8 mouse cellular contexts compared by ENCODE assay signal in the genomic region with DNA sequence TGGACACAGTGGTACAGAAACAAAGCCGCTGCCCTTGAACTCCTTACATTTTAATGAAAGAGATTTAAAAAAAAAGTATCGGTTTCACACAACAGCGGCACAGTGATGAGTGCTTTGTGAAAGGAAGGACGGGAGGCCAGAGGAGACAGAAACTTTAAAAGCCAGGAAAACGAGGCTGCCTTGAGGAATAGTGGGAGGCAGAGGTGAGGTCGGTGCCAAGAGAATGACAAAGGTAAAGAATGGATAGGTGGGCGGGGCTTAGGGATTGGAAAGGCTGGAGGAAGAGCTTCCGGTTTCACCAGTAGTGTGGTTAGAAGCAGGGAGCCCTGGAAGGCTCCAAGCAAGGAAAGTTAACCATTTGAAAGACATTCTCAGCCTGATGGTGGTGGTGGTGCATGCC.
DNase-seq lines count a peak whose midpoint lies in the region; ATAC-seq and TF ChIP-seq lines count a peak whose summit lies in the region.
"Had no signal": no experiment of that assay in that cellular context is flagged by ENCODE, and none has a peak within 500 bp of the region (broad histone marks: within the 10 kb centered on the region; RNA-seq: fewer than 3 reads in every experiment).

No protein-coding gene starts in this region.

- 0 out of 2 replicates have a peak, but pooled peaks cover 2% of the 10 kb centered on the region for H3K4me1 ChIP-seq in limb, embryonic 14.5 days (ENCODE audit: control insufficient read depth, insufficient read depth, low read length)
- H3K4me1 ChIP-seq in limb, embryonic 10.5 days = peaks cover 17% of the 10 kb centered on the region
- H3K4me1 ChIP-seq in stomach, embryonic 15.5 days = no peaks in the 10 kb centered on the region; the same call in 1 of the 2 replicates

- H3K4me3 ChIP-seq in limb, embryonic 14.5 days (replicated peaks; ENCODE audit: low read length) = no peak overlapping the region
- no peak overlapping the region for H3K4me3 ChIP-seq in limb, embryonic 10.5 days
- no peak overlapping the region for H3K4me3 ChIP-seq in stomach, embryonic 15.5 days (replicated peaks)
- H3K4me3 ChIP-seq: midbrain, embryonic 10.5 days had no signal

- no peak overlapping the region for H3K27ac ChIP-seq in limb, embryonic 14.5 days (replicated peaks; ENCODE audit: low read depth, low read length)
- no peak overlapping the region for H3K27ac ChIP-seq in limb, embryonic 10.5 days
- H3K27ac ChIP-seq in stomach, embryonic 15.5 days = peak overlapping the region; percentile 27
- H3K27ac ChIP-seq: midbrain, embryonic 10.5 days had no signal

- DNase-seq in limb, embryonic 14.5 days (ENCODE audit: low spot score) = peak; percentile 20
- no peak for DNase-seq in limb, embryonic 10.5 days (ENCODE audit: low spot score)
- peak; percentile 80 for DNase-seq in adrenal gland, postnatal 14 days
- DNase-seq in kidney, postnatal 14 days = peak; percentile 53
- DNase-seq in thymus, postnatal 14 days = no peak
- no peak for DNase-seq in right cerebral cortex, postnatal 25 days

- H3K9me3 ChIP-seq in limb, embryonic 14.5 days (ENCODE audit: control insufficient read depth, low read length) = no peaks in the 10 kb centered on the region
- H3K9me3 ChIP-seq in limb, embryonic 10.5 days (replicated peaks) = no peaks in the 10 kb centered on the region
- H3K9me3 ChIP-seq in stomach, embryonic 15.5 days = no peaks in the 10 kb centered on the region
- H3K9me3 ChIP-seq: midbrain, embryonic 10.5 days had no signal

- no peaks in the 10 kb centered on the region for H3K36me3 ChIP-seq in limb, embryonic 14.5 days (ENCODE audit: control insufficient read depth, insufficient read depth, low read length)
- H3K36me3 ChIP-seq in limb, embryonic 10.5 days = no peaks in the 10 kb centered on the region
- H3K36me3 ChIP-seq in stomach, embryonic 15.5 days = no peaks in the 10 kb centered on the region
- H3K36me3 ChIP-seq: midbrain, embryonic 10.5 days had no signal

- H3K27me3 ChIP-seq in limb, embryonic 14.5 days (ENCODE audit: control insufficient read depth, insufficient read depth, low read length) = no peaks in the 10 kb centered on the region
- no peaks in the 10 kb centered on the region for H3K27me3 ChIP-seq in limb, embryonic 10.5 days (ENCODE audit: low read depth, poor library complexity, severe bottlenecking)
- H3K27me3 ChIP-seq in stomach, embryonic 15.5 days (replicated peaks) = no peaks in the 10 kb centered on the region

- no peak overlapping the region for H3K4me2 ChIP-seq in limb, embryonic 14.5 days (replicated peaks; ENCODE audit: low read depth, low read length, severe bottlenecking)
- H3K4me2 ChIP-seq in stomach, embryonic 15.5 days = peak overlapping the region; percentile 34; the same call in 1 of the 2 replicates

- no peak overlapping the region for H3K9ac ChIP-seq in limb, embryonic 14.5 days (ENCODE audit: low read depth, low read length, severe bottlenecking)
- H3K9ac ChIP-seq in stomach, embryonic 15.5 days = no peak overlapping the region

- ATAC-seq in limb, embryonic 14.5 days (ENCODE audit: low FRiP score, low read depth) = no peak
- no peak for ATAC-seq in stomach, embryonic 15.5 days (ENCODE audit: insufficient read depth, low FRiP score, low read depth)

- no peak for TF ChIP-seq POLR2A in limb, embryonic 14.5 days (IDR thresholded peaks at IDR 0.05; ENCODE audit: borderline replicate concordance, extremely low read depth, insufficient read depth, insufficient read length)

- 33% methylated on average over 8 of the region's 8 CpGs for WGBS in limb, embryonic 14.5 days
- 40% methylated on average over 8 of the region's 8 CpGs for WGBS in limb, embryonic 10.5 days
- WGBS in stomach, embryonic 15.5 days = 17% methylated on average over 8 of the region's 8 CpGs

Comparison
In these comparisons a context has a peak if more than half of its experiments do, and no peak if none do; other contexts are left out.
1. DNase-seq: peak in limb, embryonic 14.5 days (single experiment), adrenal gland, postnatal 14 days (single experiment) and kidney, postnatal 14 days (single experiment); none in limb, embryonic 10.5 days (single experiment), thymus, postnatal 14 days (single experiment) and right cerebral cortex, postnatal 25 days (single experiment).